Mouse (Mus musculus) erythroblast, embryonic 14.5 days (primary cell): ENCODE results near the gene Slco2a1. TPM values are rescaled to one million over a fixed set of nuclear protein-coding genes. Genes with fewer than 3 reads are reported as not detected.

Experiments used
- H3K27me3 ChIP-seq: 2 replicates; pipeline ENCODE4 v1.6.1; 2012; ENCODE audit warnings: inconsistent platforms; ENCODE audit not compliant: control insufficient read depth
- H3K36me3 ChIP-seq: 2 replicates; pipeline ENCODE4 v1.6.1; 2012; ENCODE audit warnings: mild to moderate bottlenecking, inconsistent platforms; ENCODE audit not compliant: control insufficient read depth
- H3K4me1 ChIP-seq: 2 replicates; pipeline ENCODE4 v1.6.1; 2012; ENCODE audit warnings: inconsistent platforms; ENCODE audit not compliant: control insufficient read depth
- H3K4me3 ChIP-seq: replicated peaks from 2 replicates; pipeline ENCODE3; 2012; ENCODE audit warnings: moderate library complexity, mild to moderate bottlenecking, inconsistent platforms
- H3K9me3 ChIP-seq: 2 replicates; pipeline ENCODE4 v1.6.1; 2012; ENCODE audit warnings: low read length, inconsistent platforms, mixed read lengths; ENCODE audit not compliant: control insufficient read depth
- GATA1 ChIP-seq: IDR thresholded peaks from 2 replicates; pipeline ENCODE4 v1.6.1; 2012; ENCODE audit warnings: low read length, inconsistent platforms, mixed read lengths
- TAL1 ChIP-seq: IDR thresholded peaks from 3 replicates; pipeline ENCODE4 v1.6.1; 2012; ENCODE audit warnings: low read length, inconsistent platforms, mixed read lengths
- polyA plus RNA-seq: library from polyadenylated mRNA; stranded (reverse); fragments of >175 nt; gene quantifications from 2 replicates; pipeline ENCODE4 v1.2.3, GENCODE M21; 2012

Gene Slco2a1
- polyA plus RNA-seq: under 0.01 and 0.07 TPM in 2 replicates

GRCm38 (mm10) chr9:102988462-102988861, at the start of gene Slco2a1:
TSS of gene Slco2a1 (plus strand) at chr9:102988712.
- no peaks in the 10 kb centered on the region for H3K4me1 ChIP-seq
- no peaks in the 10 kb centered on the region for H3K27me3 ChIP-seq
- no peak within 1 kb of the TSS for H3K4me3 ChIP-seq
- TF ChIP-seq GATA1 (no peak), TAL1 (no peak)
- H3K36me3 ChIP-seq: no peaks in the 10 kb centered on the region
- no peaks in the 10 kb centered on the region for H3K9me3 ChIP-seq

DNA sequence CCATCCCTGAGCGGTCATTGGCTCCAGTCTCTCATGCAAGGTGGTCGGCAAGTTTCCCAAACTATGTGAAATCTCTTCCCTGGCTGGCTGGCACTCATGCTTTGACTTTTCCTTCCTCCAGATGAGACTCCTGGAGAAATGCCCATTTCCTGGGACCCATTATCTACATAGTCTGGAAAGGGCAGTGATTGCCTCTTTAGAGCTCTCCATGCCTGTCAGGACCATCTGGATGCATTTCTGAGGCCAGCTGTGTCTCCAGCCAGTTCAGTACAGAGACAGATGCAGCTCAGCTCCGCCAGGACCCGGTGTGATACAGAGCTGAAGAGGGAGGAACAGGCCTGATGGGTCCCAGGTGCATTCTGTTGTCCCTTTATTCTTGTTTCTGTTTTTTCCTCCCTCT, 46.3 kb upstream of the Slco2a1 start:
- H3K9me3 ChIP-seq: no peaks in the 10 kb centered on the region; the same call in 1 of the 2 replicates
- H3K36me3 ChIP-seq: no peaks in the 10 kb centered on the region
- TF ChIP-seq TAL1: no peak
- TF ChIP-seq GATA1: no peak
- H3K4me3 ChIP-seq: no peak overlapping the region
- no peaks in the 10 kb centered on the region for H3K27me3 ChIP-seq
- H3K4me1 ChIP-seq: no peaks in the 10 kb centered on the region

GRCm38 (mm10) chr9:102944891-102945290, 43.6 kb upstream of the Slco2a1 start:
- H3K36me3 ChIP-seq: no peaks in the 10 kb centered on the region

GRCm38 (mm10) chr9:102946469-102947015, 42.0 kb upstream of the Slco2a1 start:
- no peaks in the 10 kb centered on the region for H3K36me3 ChIP-seq
- H3K4me3 ChIP-seq: no peak overlapping the region
- H3K4me1 ChIP-seq: no peaks in the 10 kb centered on the region
- no peak for TF ChIP-seq TAL1
- no peak for TF ChIP-seq GATA1
- H3K27me3 ChIP-seq: no peaks in the 10 kb centered on the region
- H3K9me3 ChIP-seq: no peaks in the 10 kb centered on the region; the same call in 1 of the 2 replicates

More at GRCm38 (mm10) chr9:102944891-102945290, 43.6 kb upstream of the Slco2a1 start:
- no peaks in the 10 kb centered on the region for H3K27me3 ChIP-seq
- H3K4me1 ChIP-seq: no peaks in the 10 kb centered on the region
- TF ChIP-seq TAL1 (no peak), GATA1 (no peak)
- H3K9me3 ChIP-seq: no peaks in the 10 kb centered on the region; the same call in 1 of the 2 replicates
- no peak overlapping the region for H3K4me3 ChIP-seq

DNA sequence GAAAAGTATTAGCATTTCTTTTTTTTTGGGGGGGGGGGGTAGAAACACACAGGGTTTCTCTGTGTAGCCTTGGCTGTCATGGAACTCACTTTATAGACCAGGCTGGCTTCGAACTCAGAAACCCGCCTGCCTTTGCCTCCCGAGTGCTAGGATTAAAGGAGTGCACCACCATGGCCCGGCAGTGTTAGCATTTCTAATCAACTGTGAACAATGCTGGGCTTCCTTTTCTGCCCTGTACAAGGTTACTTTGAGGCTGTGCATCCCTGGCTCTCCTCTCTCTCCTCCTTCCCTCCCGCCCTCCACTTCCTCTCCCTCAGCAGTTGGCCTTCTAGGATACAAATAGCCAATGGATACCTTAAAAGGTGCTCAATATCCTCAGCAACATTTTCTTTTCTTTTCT, 39.8 kb upstream of the Slco2a1 start:
- Histone ChIP-seq H3K27me3 (no peaks in the 10 kb centered on the region), H3K36me3 (no peaks in the 10 kb centered on the region), H3K9me3 (no peaks in the 10 kb centered on the region), H3K4me3 (no peak overlapping the region), H3K4me1 (no peaks in the 10 kb centered on the region)
- no peak for TF ChIP-seq GATA1

DNA sequence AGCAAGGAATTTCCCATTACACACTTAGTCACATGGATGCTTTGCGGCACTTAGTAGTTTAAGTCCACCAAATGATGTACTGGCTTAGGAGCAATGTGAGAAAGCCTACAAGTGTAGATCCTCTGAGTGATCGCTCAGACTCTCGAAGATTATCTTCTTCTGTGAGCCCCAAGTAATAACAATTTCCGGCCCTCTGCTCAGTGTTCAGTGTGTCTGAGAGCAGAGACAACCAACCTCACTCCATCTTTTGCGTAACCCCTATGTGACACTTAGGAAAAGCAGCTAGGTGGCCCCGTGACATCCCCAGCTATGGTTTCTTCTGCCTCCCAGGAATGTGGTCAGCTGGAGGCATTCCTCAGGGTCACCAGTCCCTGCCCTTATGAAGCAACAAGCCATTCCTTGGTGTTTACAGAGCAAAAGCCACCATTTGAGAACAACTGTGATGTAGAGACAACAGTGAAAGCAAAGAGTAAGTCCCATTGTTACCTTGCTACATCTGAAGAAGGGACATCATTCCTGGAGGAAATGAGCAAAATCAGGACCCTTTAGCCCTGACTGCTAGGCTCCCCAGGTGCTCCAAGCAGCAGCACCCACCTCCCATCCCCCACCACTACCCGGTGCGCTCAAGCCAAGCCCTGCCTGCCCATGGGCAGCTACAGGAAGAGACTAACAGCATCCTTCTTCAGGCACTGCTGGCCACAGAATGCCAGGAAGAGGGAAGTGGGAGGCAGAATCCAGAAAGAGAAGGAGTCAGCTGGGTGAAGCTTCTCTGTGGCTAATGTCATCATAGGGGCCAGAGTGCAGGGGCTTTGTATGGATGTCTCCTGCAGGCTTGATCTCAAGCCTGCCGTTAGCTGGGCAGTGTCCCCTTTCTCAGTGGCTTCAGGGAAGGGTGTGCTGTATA, 37.2 kb upstream of the Slco2a1 start:
- Histone ChIP-seq H3K9me3 (no peaks in the 10 kb centered on the region), H3K4me3 (no peak overlapping the region), H3K36me3 (no peaks in the 10 kb centered on the region), H3K4me1 (no peaks in the 10 kb centered on the region), H3K27me3 (no peaks in the 10 kb centered on the region)
- TF ChIP-seq TAL1 (no peak), GATA1 (no peak)

GRCm38 (mm10) chr9:102955866-102956265, 32.6 kb upstream of the Slco2a1 start:
- TF ChIP-seq GATA1: no peak
- no peaks in the 10 kb centered on the region for H3K4me1 ChIP-seq
- H3K4me3 ChIP-seq: no peak overlapping the region
- no peaks in the 10 kb centered on the region for H3K36me3 ChIP-seq
- no peaks in the 10 kb centered on the region for H3K9me3 ChIP-seq
- H3K27me3 ChIP-seq: no peaks in the 10 kb centered on the region

DNA sequence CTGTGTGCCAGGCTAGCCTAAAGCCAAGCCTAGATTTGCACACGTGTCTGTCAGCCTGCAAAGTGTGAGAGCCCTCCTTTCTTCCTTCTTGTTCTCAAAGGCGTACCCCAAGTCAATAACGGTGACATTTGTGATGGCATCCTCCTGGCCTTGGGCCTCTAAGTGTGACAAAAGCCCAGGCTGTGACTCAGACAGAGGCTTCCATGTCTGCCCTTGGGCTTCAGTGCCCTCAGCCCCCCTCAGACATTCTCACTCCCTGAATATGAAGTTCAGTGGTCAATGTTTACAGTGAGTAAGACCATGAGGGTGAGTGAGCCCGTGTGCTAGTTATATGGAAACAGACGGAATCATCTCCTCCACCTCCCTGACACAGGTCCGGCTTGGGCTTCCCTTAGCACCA, 29.8 kb upstream of the Slco2a1 start:
- Histone ChIP-seq H3K4me1 (no peaks in the 10 kb centered on the region), H3K9me3 (no peaks in the 10 kb centered on the region), H3K27me3 (no peaks in the 10 kb centered on the region), H3K36me3 (no peaks in the 10 kb centered on the region), H3K4me3 (no peak overlapping the region)
- TF ChIP-seq GATA1 (no peak), TAL1 (no peak)

- Histone ChIP-seq H3K4me1 (no peaks in the 10 kb centered on the region), H3K4me3 (no peak overlapping the region), H3K36me3 (no peaks in the 10 kb centered on the region), H3K27me3 (no peaks in the 10 kb centered on the region), H3K9me3 (no peaks in the 10 kb centered on the region)
- TF ChIP-seq GATA1 (no peak), TAL1 (no peak)
Observed at GRCm38 (mm10) chr9:102961356-102962092, 27.0 kb upstream of the Slco2a1 start.
